Mouse (Mus musculus) hindbrain, postnatal 0 days (tissue): ENCODE results near the gene Tesk1. TPM values are rescaled to one million over a fixed set of nuclear protein-coding genes. Genes with fewer than 3 reads are reported as not detected.
A peak's percentile ranks its signal among the peaks of the same experiment; 100 is the strongest.

Source experiments
- ATAC-seq: fragments of 200-750 bp; cut with Nextera tagmentation; 2 replicates; pipeline ENCODE4 v1.8.0; 2017; ENCODE audit warnings: mild to moderate bottlenecking, moderate TSS enrichment, moderate library complexity
- DNase-seq: peaks from one replicate; pipeline ENCODE4 v3.0.0-alpha.2; 2015; ENCODE audit warnings: low spot score
- H3K27ac ChIP-seq: fragments of 300-500 bp; sonication (generic); 2 replicates; pipeline ENCODE4 v1.5.1; 2014; ENCODE audit warnings: mild to moderate bottlenecking
- H3K27me3 ChIP-seq: fragments of 300-500 bp; sonication (generic); 2 replicates; pipeline ENCODE4 v1.6.1; 2014; ENCODE audit warnings: low read length, mixed read lengths; ENCODE audit not compliant: insufficient read depth
- H3K36me3 ChIP-seq: fragments of 300-500 bp; sonication (generic); 2 replicates; pipeline ENCODE4 v1.6.1; 2014; ENCODE audit warnings: low read length, mixed read lengths; ENCODE audit not compliant: insufficient read depth
- H3K4me1 ChIP-seq: fragments of 300-500 bp; sonication (generic); 2 replicates; pipeline ENCODE4 v1.6.1; 2014; ENCODE audit warnings: antibody characterized with exemption, low read length, mixed read lengths; ENCODE audit not compliant: insufficient read depth
- H3K4me2 ChIP-seq: fragments of 300-500 bp; sonication (generic); 2 replicates; pipeline ENCODE4 v1.6.1; 2014; ENCODE audit warnings: low read depth, mild to moderate bottlenecking, low read length, moderate library complexity, mixed read lengths
- H3K4me3 ChIP-seq: fragments of 300-500 bp; sonication (generic); 2 replicates; pipeline ENCODE4 v1.5.1; 2014; ENCODE audit warnings: low read length
- H3K9ac ChIP-seq: fragments of 300-500 bp; sonication (generic); replicated peaks from 2 replicates; pipeline ENCODE4 v1.6.1; 2014; ENCODE audit warnings: mild to moderate bottlenecking, low read length, moderate library complexity, mixed read lengths
- H3K9me3 ChIP-seq: fragments of 300-500 bp; sonication (generic); 2 replicates; pipeline ENCODE4 v1.6.1; 2016; ENCODE audit warnings: low read length, mixed read lengths
- CTCF ChIP-seq: IDR thresholded peaks from 2 replicates; pipeline ENCODE4 v1.5.1; 2016; ENCODE audit warnings: antibody characterized with exemption, control low read depth, low read depth
- WGBS: fragments of 180-500 bp; shearing (Covaris S2); extraction: QIAGEN DNeasy Blood & Tissue Kit; methylation state at CpG from one replicate; pipeline ENCODE4 v1.1.7; 2014; 5-methylcytosine and 5-hydroxymethylcytosine counted together
- polyA plus RNA-seq: library from polyadenylated mRNA; unstranded; fragments of >200 nt; fragmentation: Nextera tagmentation; extraction: Ambion mirVana; gene quantifications from 2 replicates; pipeline ENCODE4 v1.2.1, GENCODE M21; 2015
- total RNA-seq: library from RNA; depleted of rRNA; stranded (reverse); fragments of >200 nt; gene quantifications from 2 replicates; pipeline ENCODE4 v1.2.3, GENCODE M21; 2014

The Tesk1 gene
- total and polyA plus RNA-seq, 2 experiments from 2014 or later, result 17.8 to 171 TPM

DNA sequence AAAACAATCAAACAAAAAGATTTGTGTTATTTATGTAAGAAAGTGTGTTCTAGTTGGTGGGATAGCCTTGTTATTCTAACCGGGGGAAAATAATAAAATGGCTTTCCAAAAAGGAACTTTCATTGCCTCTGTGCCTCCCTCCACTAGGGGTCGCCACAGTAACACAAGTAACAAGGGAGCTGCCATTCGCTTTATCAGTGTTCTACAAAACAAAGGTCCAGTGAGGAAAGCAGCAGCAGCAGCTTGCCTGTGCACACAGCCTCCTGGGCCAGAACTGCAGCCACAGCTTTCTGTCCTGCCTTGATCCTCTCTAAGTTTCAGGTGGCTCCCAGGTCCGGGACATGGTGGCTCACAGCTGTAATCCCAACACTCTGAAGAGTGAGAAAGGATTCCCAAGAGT is 10.0 kb upstream of the Tesk1 start:
- Histone ChIP-seq H3K9ac (no peak overlapping the region), H3K4me2 (no peak overlapping the region), H3K36me3 (0 out of 2 replicates have a peak, but pooled peaks cover 7% of the 10 kb centered on the region), H3K9me3 (no peaks in the 10 kb centered on the region), H3K27ac (peak overlapping the region; percentile 3; the same call in 1 of the 2 replicates), H3K27me3 (no peaks in the 10 kb centered on the region), H3K4me3 (no peak overlapping the region), H3K4me1 (no peaks in the 10 kb centered on the region)
- DNase-seq, result peak; percentile 94
- TF ChIP-seq CTCF, result peak; percentile 95
- WGBS, result 5% methylated on average over 4 of the region's 4 CpGs
- peak; percentile 58 for ATAC-seq

DNA sequence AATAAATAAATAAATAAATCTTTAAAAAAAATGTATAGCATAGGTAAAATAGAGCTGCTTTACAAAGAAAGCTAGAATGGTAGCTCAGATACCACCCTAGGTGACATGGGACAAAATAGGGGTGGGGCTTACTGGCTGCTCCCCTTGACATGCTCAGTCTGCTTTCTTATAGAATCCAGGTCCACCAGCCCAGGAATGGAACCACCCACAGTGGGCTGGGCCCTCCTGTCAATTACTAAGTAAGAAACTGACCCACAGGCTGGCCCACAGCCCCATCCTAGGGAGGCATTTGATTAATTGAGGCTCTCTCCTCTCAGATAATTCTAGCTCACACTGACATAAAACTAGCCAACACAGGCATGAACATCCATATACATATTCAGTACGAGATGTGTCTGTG is 8.9 kb upstream of the Tesk1 start:
- no peak overlapping the region for H3K4me3 ChIP-seq
- 86% methylated on average over 1 of the region's 1 CpGs for WGBS
- no peak overlapping the region for H3K9ac ChIP-seq
- H3K4me2 ChIP-seq, result no peak overlapping the region
- H3K27me3 ChIP-seq, result no peaks in the 10 kb centered on the region
- no peak for DNase-seq
- H3K4me1 ChIP-seq, result no peaks in the 10 kb centered on the region
- no peak for ATAC-seq
- no peaks in the 10 kb centered on the region for H3K36me3 ChIP-seq
- no peak overlapping the region for H3K27ac ChIP-seq
- H3K9me3 ChIP-seq, result no peaks in the 10 kb centered on the region
- no peak for TF ChIP-seq CTCF

DNA sequence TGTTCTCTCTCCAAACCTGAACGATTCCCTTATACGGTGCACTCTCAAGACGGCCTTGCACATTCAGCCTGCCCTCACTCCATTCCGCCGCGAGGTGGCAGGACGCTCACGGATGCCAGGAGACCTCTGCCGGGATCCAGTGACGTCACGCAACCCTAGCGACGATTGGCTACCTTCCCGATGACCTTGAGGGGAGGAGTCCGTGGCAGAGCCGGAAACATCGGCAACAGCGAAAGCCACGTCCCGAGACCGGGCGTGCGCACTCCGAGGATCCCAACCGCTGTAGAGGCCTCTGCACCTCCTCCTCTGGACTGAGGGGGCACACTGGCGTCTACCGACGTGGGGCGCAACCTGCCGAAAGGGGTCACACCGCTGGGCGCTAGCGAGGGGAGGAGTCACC is 305 bp downstream of the Tesk1 start:
- peak overlapping the region; percentile 96 for H3K4me3 ChIP-seq
- peak; percentile 96 for TF ChIP-seq CTCF
- WGBS, result under 1% methylated on average over 33 of the region's 33 CpGs
- H3K27ac ChIP-seq, result peak overlapping the region; percentile 91
- H3K4me1 ChIP-seq, result peaks cover 9% of the 10 kb centered on the region
- ATAC-seq, result peak; percentile 96
- no peaks in the 10 kb centered on the region for H3K9me3 ChIP-seq
- H3K9ac ChIP-seq, result peak overlapping the region; percentile 99
- H3K4me2 ChIP-seq, result peak overlapping the region; percentile 93
- H3K36me3 ChIP-seq, result peaks cover 21% of the 10 kb centered on the region
- DNase-seq, result peak; percentile 100
- no peaks in the 10 kb centered on the region for H3K27me3 ChIP-seq

DNA sequence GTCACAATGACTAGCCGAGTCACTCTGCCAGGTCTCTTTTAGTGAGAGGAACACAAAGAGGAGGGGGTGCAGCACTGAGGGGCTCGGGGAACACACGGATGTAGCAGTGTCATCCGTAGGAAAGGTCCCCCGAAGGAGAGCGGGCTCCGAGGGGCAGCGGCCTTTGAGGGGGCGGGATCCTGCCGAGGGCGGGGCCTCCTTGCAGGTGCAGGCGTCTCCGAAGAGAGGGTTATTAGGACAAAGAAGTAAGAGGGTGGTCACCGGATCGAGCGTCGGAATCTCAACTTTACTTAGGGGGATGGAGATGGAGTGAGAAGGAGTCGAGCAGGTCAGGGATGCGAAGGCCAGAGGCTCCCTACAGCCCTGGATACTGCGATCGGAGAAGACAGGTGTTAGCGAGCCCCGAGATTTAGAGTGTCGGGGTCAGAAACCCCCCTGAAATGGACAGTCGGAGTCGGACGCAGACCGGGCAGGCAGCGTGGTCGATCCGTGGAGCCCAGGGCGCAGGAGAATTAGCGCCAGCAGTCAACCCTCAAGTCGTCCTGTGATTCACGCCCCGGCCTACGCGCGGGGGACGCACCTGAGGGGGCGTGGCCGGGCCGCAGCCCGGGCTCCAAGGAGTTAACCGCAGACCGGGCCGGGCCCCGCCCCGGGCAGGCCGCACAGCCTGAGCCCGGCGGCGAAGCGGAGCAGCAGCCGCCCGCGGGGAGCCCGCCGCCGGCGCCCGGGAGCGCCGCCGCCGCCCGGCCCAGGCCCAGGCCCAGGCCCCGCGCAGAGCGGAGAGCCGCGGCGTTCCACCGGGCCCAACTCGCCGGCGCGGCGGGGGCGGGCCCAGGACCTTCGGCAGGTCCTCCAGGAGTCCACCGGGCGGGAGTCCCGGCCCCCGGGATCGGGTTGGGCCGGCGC is 970 bp downstream of the Tesk1 start:
- H3K4me2 ChIP-seq, result peak overlapping the region; percentile 93
- no peaks in the 10 kb centered on the region for H3K27me3 ChIP-seq
- H3K36me3 ChIP-seq, result peaks cover 28% of the 10 kb centered on the region
- 2% methylated on average over 83 of the region's 88 CpGs for WGBS
- peaks cover 9% of the 10 kb centered on the region for H3K4me1 ChIP-seq
- H3K27ac ChIP-seq, result peak overlapping the region; percentile 91
- H3K9ac ChIP-seq, result peak overlapping the region; percentile 99
- no peaks in the 10 kb centered on the region for H3K9me3 ChIP-seq
- H3K4me3 ChIP-seq, result peak overlapping the region; percentile 96
- TF ChIP-seq CTCF, result no peak
- DNase-seq (peak; percentile 87), ATAC-seq (peak; percentile 52)

DNA sequence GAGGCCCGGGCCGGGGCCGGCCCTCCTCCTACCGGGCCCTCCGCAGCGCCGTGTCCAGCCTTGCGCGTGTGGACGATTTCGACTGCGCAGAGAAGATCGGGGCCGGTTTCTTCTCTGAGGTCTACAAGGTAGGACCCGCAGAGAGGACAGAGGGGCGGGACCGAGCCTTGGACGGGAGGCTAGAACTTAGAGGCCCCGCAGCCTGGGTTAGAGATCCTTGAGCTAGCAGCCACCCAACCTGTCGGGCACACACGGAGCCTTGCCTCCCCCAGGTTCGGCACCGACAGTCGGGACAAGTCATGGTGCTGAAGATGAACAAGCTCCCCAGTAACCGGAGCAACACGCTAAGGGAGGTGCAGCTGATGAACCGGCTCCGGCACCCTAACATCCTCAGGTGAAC is 1.8 kb downstream of the Tesk1 start:
- H3K36me3 ChIP-seq, result peaks cover 29% of the 10 kb centered on the region
- TF ChIP-seq CTCF, result no peak
- ATAC-seq (peak; percentile 5; the same call in 1 of the 2 replicates), DNase-seq (peak; percentile 34)
- peaks cover 9% of the 10 kb centered on the region for H3K4me1 ChIP-seq
- H3K9me3 ChIP-seq, result no peaks in the 10 kb centered on the region
- peak overlapping the region; percentile 99 for H3K9ac ChIP-seq
- peak overlapping the region; percentile 96 for H3K4me3 ChIP-seq
- WGBS, result 1% methylated on average over 25 of the region's 28 CpGs
- peak overlapping the region; percentile 93 for H3K4me2 ChIP-seq
- peak overlapping the region; percentile 91 for H3K27ac ChIP-seq
- no peaks in the 10 kb centered on the region for H3K27me3 ChIP-seq

DNA sequence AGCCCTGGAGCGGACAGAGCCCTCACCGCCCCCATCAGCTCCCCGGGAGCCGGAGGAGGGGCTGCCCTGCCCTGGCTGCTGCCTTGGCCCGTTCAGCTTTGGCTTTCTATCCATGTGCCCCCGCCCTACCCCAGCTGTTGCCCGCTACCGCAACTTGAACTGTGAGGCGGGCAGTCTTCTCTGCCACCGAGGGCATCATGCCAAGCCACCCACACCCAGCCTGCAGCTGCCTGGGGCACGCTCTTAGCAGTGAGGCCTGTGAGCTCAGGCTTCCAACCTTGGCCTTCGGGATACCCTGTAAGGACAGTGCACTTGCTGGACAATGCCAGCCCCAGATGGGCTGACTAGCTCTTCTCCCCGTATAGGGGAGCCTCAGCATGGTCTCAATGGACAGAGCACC is 5.5 kb downstream of the Tesk1 start:
- Histone ChIP-seq H3K9me3 (no peaks in the 10 kb centered on the region), H3K4me2 (no peak overlapping the region), H3K27ac (no peak overlapping the region), H3K36me3 (peaks cover 29% of the 10 kb centered on the region), H3K4me1 (peaks cover 9% of the 10 kb centered on the region), H3K9ac (no peak overlapping the region), H3K4me3 (no peak overlapping the region), H3K27me3 (no peaks in the 10 kb centered on the region)
- WGBS, result 72% methylated on average over 13 of the region's 13 CpGs
- DNase-seq (no peak), ATAC-seq (no peak)
- no peak for TF ChIP-seq CTCF

DNA sequence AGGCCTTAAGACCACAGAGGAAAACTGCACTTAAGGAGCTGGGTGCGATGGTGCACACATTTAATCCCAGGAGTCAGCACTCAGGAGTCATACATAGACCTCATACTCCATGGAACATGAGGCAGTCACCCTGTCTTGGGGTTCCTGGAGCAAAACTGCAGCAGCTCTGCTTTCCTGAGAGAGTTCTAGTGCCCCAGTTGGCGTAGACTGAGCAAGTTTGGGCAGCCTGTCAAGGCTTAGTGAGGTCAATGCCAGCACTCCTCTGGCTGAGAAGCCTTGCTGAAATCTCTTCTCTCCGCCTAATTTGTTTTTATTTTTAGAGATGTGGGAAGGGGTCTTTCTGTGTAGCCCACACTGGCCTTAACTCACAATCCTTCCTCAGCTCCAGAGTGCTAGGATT is 6.8 kb downstream of the Tesk1 start:
- Histone ChIP-seq H3K27ac (no peak overlapping the region), H3K4me1 (peaks cover 13% of the 10 kb centered on the region), H3K27me3 (no peaks in the 10 kb centered on the region), H3K36me3 (peaks cover 29% of the 10 kb centered on the region), H3K9me3 (no peaks in the 10 kb centered on the region), H3K9ac (no peak overlapping the region), H3K4me2 (no peak overlapping the region), H3K4me3 (no peak overlapping the region)
- WGBS, result 81% methylated on average over 3 of the region's 3 CpGs
- TF ChIP-seq CTCF, result no peak
- DNase-seq (peak; percentile 40), ATAC-seq (no peak)
